Mouse (Mus musculus): ENCODE measurements around the gene Tmem198. TPM values are rescaled to one million over a fixed set of nuclear protein-coding genes. Genes with fewer than 3 reads are reported as not detected.
A peak's percentile ranks its signal among the peaks of the same experiment; 100 is the strongest.

Gene Tmem198
- polyA plus RNA-seq, 1 experiment from 2014 or later = 1.3 TPM

GRCm38 (mm10) chr1:75503651-75503980 is 24.3 kb downstream of the Tmem198 start:
- Histone ChIP-seq H3K4me3 (ENCODE audit: low read depth, low read length) (no peak overlapping the region), H3K9ac (replicated peaks; ENCODE audit: low read depth) (no peak overlapping the region), H3K4me1 (ENCODE audit: insufficient read depth, low read depth, low read length) (no peaks in the 10 kb centered on the region; the same call in none of the 2 replicates), H3K36me3 (ENCODE audit: insufficient read depth, low read length) (peaks cover 21% of the 10 kb centered on the region; the same call in 1 of the 2 replicates), H3K9me3 (ENCODE audit: low read length) (no peaks in the 10 kb centered on the region), H3K27ac (ENCODE audit: low read length) (no peak overlapping the region), H3K4me2 (replicated peaks; ENCODE audit: low read depth, low read length) (peak overlapping the region; percentile 95; the same call in 1 of the 2 replicates), H3K27me3 (replicated peaks; ENCODE audit: insufficient read depth, low read length) (no peaks in the 10 kb centered on the region)
- DNase-seq (ENCODE audit: low spot score) = no peak
- no peak for ATAC-seq
- no peak for TF ChIP-seq CTCF (IDR thresholded peaks at IDR 0.05)
- no peak for TF ChIP-seq EP300 (IDR thresholded peaks at IDR 0.05)
- WGBS = 81% methylated on average over 23 of the region's 23 CpGs

DNA sequence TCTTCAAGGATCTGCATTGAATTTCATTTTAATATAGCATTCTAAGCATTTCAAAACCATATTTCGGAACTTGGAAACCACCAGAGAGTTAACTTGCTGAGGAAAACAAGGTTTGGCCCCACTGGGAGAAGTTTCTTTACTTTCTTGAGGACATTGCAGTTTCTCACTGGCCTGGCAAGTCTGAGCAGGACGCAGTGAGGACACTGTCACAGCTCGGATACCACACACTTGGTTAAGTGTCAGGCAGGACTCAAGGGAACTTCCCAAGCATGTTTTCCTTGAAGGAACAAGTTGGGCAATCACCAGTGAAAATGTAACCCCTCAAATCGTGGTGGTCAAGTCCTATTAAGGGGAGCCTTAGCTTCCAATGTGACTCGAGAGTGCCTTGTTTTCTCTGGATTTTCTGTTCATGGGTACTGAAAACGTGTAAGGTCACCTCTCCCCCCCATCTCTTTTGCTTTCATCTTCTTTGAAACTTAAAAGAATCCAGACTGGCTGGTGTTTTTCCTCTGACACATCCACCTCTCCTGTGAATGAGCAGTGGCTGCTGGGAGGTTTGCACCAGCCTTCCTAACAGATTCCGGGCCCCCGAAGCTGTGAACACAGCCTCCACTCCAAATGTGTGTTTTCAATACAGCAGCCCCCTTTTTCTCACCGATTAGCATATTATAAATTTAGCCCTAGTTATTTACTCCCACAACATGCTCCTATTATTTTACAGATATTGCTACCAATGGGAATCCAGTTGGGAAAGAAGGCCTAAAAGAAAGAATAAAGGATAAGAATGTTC is 25.1 kb downstream of the Tmem198 start:
- WGBS = 40% methylated on average over 9 of the region's 9 CpGs
- 0 out of 2 replicates have a peak overlapping the region, but pooled peaks have one; percentile 85 for H3K9ac ChIP-seq (replicated peaks; ENCODE audit: low read depth)
- peak; percentile 80 for DNase-seq (ENCODE audit: low spot score)

DNA sequence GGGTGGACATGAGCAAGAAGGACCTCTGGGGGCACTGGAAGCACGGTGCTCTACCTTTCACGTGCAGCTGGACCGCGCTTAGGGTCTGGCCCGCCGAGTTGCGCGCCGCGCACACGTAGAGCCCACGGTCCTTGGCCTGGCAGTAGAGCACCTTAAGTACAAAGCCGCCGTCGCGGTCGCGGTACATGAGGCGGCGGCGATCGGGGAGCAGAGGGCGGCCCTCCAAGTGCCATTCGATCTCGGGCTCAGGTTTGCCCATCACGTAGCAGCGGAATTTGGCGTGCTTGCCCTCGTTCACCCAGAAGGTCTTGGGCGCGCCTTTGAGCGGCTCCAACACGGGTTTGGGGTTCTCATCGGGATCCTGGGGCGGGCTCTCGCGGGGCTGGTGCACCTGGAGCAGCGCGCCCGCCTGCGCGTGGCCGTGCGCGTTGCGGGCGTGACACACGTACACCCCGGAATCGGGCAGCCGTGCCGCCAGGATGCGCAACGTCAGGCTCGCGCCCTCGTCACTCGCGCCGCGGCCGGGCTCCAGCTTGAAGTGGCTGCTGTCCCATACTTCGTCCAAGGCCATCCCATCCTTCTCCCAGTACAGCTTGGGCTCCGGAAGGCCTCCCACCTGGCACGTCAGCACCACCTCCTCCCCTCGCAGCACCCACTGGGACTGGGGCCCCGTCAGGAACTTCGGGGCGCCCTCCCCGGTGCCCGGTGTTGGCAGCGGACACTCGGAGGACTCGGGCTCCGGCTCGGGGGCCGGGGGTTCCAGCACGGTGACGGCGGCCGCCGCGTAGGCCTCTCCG is 26.0 kb downstream of the Tmem198 start:
- Histone ChIP-seq H3K36me3 (ENCODE audit: insufficient read depth, low read length) (peaks cover 12% of the 10 kb centered on the region; the same call in 1 of the 2 replicates), H3K27ac (ENCODE audit: low read length) (peak overlapping the region; percentile 90), H3K9me3 (ENCODE audit: low read length) (no peaks in the 10 kb centered on the region), H3K4me2 (replicated peaks; ENCODE audit: low read depth, low read length) (peak overlapping the region; percentile 95), H3K4me1 (ENCODE audit: insufficient read depth, low read depth, low read length) (no peaks in the 10 kb centered on the region; the same call in none of the 2 replicates), H3K27me3 (replicated peaks; ENCODE audit: insufficient read depth, low read length) (no peaks in the 10 kb centered on the region), H3K9ac (replicated peaks; ENCODE audit: low read depth) (peak overlapping the region; percentile 85), H3K4me3 (ENCODE audit: low read depth, low read length) (peak overlapping the region; percentile 78)
- TF ChIP-seq CTCF (IDR thresholded peaks at IDR 0.05) (peak; percentile 22), EP300 (IDR thresholded peaks at IDR 0.05) (no peak)
- DNase-seq (ENCODE audit: low spot score) (peak; percentile 70), ATAC-seq (peak; percentile 63)
- WGBS = 3% methylated on average over 77 of the region's 84 CpGs

More for the DNA sequence above, 25.1 kb downstream of the Tmem198 start:
- peak overlapping the region; percentile 95 for H3K4me2 ChIP-seq (replicated peaks; ENCODE audit: low read depth, low read length)
- no peak overlapping the region for H3K27ac ChIP-seq (ENCODE audit: low read length)
- ATAC-seq = no peak; the same call in 1 of the 2 replicates
- H3K36me3 ChIP-seq (ENCODE audit: insufficient read depth, low read length) = peaks cover 21% of the 10 kb centered on the region; the same call in 1 of the 2 replicates
- no peaks in the 10 kb centered on the region for H3K27me3 ChIP-seq (replicated peaks; ENCODE audit: insufficient read depth, low read length)
- no peaks in the 10 kb centered on the region for H3K9me3 ChIP-seq (ENCODE audit: low read length)
- TF ChIP-seq EP300 (IDR thresholded peaks at IDR 0.05) = no peak
- no peak for TF ChIP-seq CTCF (IDR thresholded peaks at IDR 0.05)
- peak overlapping the region; percentile 78 for H3K4me3 ChIP-seq (ENCODE audit: low read depth, low read length)
- no peaks in the 10 kb centered on the region; the same call in none of the 2 replicates for H3K4me1 ChIP-seq (ENCODE audit: insufficient read depth, low read depth, low read length)

DNA sequence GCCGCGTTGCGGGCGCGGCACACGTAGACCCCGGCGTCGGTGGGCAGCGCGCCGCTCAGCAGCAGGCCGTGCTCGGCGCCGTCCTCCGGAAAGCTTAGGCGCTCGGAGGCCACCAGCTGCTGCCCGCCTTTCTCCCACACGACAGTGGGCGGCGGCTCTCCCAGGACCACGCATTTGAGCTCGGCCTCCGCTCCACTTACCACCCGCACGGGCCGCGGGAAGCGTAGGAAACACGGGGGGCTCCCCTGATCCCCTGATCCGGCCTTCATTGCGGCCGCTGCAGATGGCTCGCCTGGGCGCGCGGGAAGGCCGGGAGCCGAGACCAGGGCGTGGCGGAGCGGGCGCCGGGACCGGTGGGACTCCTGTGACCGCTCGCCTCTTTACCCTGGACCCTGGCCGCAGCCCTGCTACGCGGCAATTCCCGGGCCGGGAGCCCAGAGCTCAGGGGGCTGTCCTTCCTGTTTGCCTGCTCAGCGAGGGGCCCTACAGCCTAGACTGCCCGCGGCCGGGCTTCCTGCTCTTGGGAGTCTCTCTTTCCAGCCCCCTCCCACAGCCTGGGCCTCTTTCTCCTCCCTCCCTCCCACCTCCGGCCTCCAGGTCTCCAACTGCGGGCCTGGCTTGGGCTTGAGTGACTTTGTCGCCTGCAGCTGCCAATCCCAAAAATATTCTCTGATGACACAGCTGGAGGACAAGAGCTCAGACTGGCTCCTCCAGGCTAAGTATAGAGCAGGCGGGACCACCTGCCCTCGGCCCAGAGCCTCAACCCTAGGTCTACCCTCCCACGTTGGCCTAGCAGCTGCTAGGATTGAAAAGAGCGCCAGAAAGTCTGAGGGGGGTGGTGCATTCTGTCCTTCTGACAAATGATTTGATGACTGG is 26.9 kb downstream of the Tmem198 start, which contains the start of gene Obsl1:
Gene Obsl1 (minus strand): TSS at position 497 of the 876 bp plus-strand sequence.
- Histone ChIP-seq H3K36me3 (ENCODE audit: insufficient read depth, low read length) (0 out of 2 replicates have a peak, but pooled peaks cover 5% of the 10 kb centered on the region), H3K9ac (replicated peaks; ENCODE audit: low read depth) (peak within 1 kb of the TSS; percentile 85), H3K9me3 (ENCODE audit: low read length) (no peaks in the 10 kb centered on the region), H3K4me1 (ENCODE audit: insufficient read depth, low read depth, low read length) (peaks cover 2% of the 10 kb centered on the region), H3K4me3 (ENCODE audit: low read depth, low read length) (peak within 1 kb of the TSS; percentile 78), H3K4me2 (replicated peaks; ENCODE audit: low read depth, low read length) (peak within 1 kb of the TSS; percentile 95), H3K27me3 (replicated peaks; ENCODE audit: insufficient read depth, low read length) (no peaks in the 10 kb centered on the region), H3K27ac (ENCODE audit: low read length) (peak within 1 kb of the TSS; percentile 90)
- peak; percentile 91 for DNase-seq (ENCODE audit: low spot score)
- 1% methylated on average over 40 of the region's 65 CpGs for WGBS
- TF ChIP-seq CTCF (IDR thresholded peaks at IDR 0.05) = no peak
- no peak for TF ChIP-seq EP300 (IDR thresholded peaks at IDR 0.05)
- peak; percentile 85 for ATAC-seq

DNA sequence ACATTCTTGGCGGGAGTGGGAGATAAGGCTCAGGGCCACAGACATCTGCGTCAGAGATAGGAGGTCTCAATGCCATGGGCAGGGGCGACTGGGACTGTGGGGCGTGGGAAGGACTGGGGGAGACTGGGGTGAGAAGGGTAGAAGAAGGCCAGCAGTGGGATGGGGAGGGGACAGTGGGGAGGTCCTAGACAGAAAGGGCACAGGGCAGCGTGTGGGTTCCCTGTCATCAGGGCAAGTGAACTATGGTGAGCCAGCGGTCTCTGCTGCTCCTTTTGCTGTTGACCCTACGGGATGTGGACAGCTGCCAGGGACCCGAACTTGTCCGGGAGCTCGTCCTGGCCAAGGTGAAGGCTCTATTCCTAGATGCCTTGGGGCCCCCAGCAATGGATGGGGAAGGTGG is 27.7 kb downstream of the Tmem198 start, which contains the start of gene Inha:
Gene Inha (plus strand): TSS at position 72 of the 400 bp plus-strand sequence.
- Histone ChIP-seq H3K4me3 (ENCODE audit: low read depth, low read length) (peak within 1 kb of the TSS; percentile 78), H3K4me2 (replicated peaks; ENCODE audit: low read depth, low read length) (peak within 1 kb of the TSS; percentile 95), H3K27ac (ENCODE audit: low read length) (peak within 1 kb of the TSS; percentile 90), H3K9ac (replicated peaks; ENCODE audit: low read depth) (peak within 1 kb of the TSS; percentile 85), H3K36me3 (ENCODE audit: insufficient read depth, low read length) (no peaks in the 10 kb centered on the region), H3K9me3 (ENCODE audit: low read length) (no peaks in the 10 kb centered on the region), H3K4me1 (ENCODE audit: insufficient read depth, low read depth, low read length) (peaks cover 7% of the 10 kb centered on the region), H3K27me3 (replicated peaks; ENCODE audit: insufficient read depth, low read length) (no peaks in the 10 kb centered on the region)
- TF ChIP-seq EP300 (IDR thresholded peaks at IDR 0.05) (no peak), CTCF (IDR thresholded peaks at IDR 0.05) (no peak)
- WGBS = 54% methylated on average over 10 of the region's 10 CpGs
- ATAC-seq (no peak), DNase-seq (ENCODE audit: low spot score) (no peak)
